ENCODE assay signal across 31 mouse cellular contexts in genomic region chr16:20703699-20704400, GRCm38 (mm10). TPM values are rescaled to one million over a fixed set of nuclear protein-coding genes. Genes with fewer than 3 reads are reported as not detected.
A peak's percentile ranks its signal among the peaks of the same experiment; 100 is the strongest.
DNase-seq lines count a peak whose midpoint lies in the region; ATAC-seq and TF ChIP-seq lines count a peak whose summit lies in the region.
"Had no signal": no experiment of that assay in that cellular context is flagged by ENCODE, and none has a peak within 500 bp of the region (broad histone marks: within the 10 kb centered on the region; RNA-seq: fewer than 3 reads in every experiment).

No protein-coding gene starts in this region.

- H3K9me3 ChIP-seq in erythroblast, embryonic 14.5 days (ENCODE audit: control insufficient read depth, low read length) = no peaks in the 10 kb centered on the region
- no peaks in the 10 kb centered on the region for H3K9me3 ChIP-seq in liver, embryonic 12.5 days (replicated peaks)
- H3K9me3 ChIP-seq in liver, postnatal 0 days (ENCODE audit: low read length) = no peaks in the 10 kb centered on the region
- H3K9me3 ChIP-seq: heart, embryonic 15.5 days; hindbrain, embryonic 12.5 days; intestine, embryonic 15.5 days; limb, embryonic 10.5 days; limb, embryonic 15.5 days; lung, embryonic 15.5 days; megakaryocyte, embryonic 14.5 days; midbrain, embryonic 13.5 days had no signal

- no peak for ATAC-seq in erythroblast, adult 5-6 weeks (replicated peaks; ENCODE audit: low FRiP score, poor library complexity, severe bottlenecking)
- ATAC-seq in liver, embryonic 12.5 days = peak; percentile 79
- peak; percentile 65 for ATAC-seq in liver, postnatal 0 days
- ATAC-seq: forebrain, embryonic 16.5 days; hindbrain, postnatal 0 days; intestine, embryonic 15.5 days; midbrain, embryonic 13.5 days; Patski had no signal

- intact Hi-C loops in gastrocnemius, postnatal 36 days (cut with DNase I) = no loop called here

- peaks cover 4% of the 10 kb centered on the region for H3K27me3 ChIP-seq in erythroblast, embryonic 14.5 days (ENCODE audit: control insufficient read depth)
- peaks cover 14% of the 10 kb centered on the region for H3K27me3 ChIP-seq in liver, embryonic 12.5 days (replicated peaks)
- no peaks in the 10 kb centered on the region for H3K27me3 ChIP-seq in liver, postnatal 0 days (ENCODE audit: insufficient read depth, low read length)
- H3K27me3 ChIP-seq: CH12.LX; heart, embryonic 15.5 days; hindbrain, embryonic 12.5 days; intestine, embryonic 15.5 days; limb, embryonic 15.5 days; lung, embryonic 15.5 days; midbrain, embryonic 13.5 days; Patski had no signal

- peak overlapping the region; percentile 67 for H3K9ac ChIP-seq in liver, embryonic 12.5 days
- peak overlapping the region; percentile 21; the same call in 1 of the 2 replicates for H3K9ac ChIP-seq in liver, postnatal 0 days (replicated peaks)
- H3K9ac ChIP-seq: heart, embryonic 15.5 days; intestine, embryonic 15.5 days; limb, embryonic 15.5 days; lung, embryonic 15.5 days; midbrain, embryonic 13.5 days had no signal

- peak; percentile 92 for TF ChIP-seq EP300 in liver, postnatal 0 days (IDR thresholded peaks at IDR 0.05; ENCODE audit: low read depth)

- DNase-seq in c-Kit-positive CD71-positive TER-119-negative erythroid progenitor cells, embryonic 14.5 days (ENCODE audit: low read depth) = peak; percentile 81
- DNase-seq in liver, postnatal 0 days = no peak
- no peak for DNase-seq in testis, postnatal 14 days (ENCODE audit: low spot score)
- DNase-seq in heart, adult 9 months (ENCODE audit: low spot score in 2 of 2) = no peak
- DNase-seq in gastrocnemius, postnatal 36 days = no peak
- DNase-seq: adrenal gland, postnatal 25 days; cerebellum, adult 2 months; kidney, adult 2 months; kidney, postnatal 4 days; layer of hippocampus, adult 9-11 months; lung, postnatal 36 days; right cerebral cortex, adult 18-20 months; spleen, adult 18-20 months; thymus, postnatal 4 days had no signal

- peaks cover 79% of the 10 kb centered on the region for H3K4me1 ChIP-seq in erythroblast, embryonic 14.5 days (ENCODE audit: control insufficient read depth)
- H3K4me1 ChIP-seq in liver, embryonic 12.5 days = peaks cover 74% of the 10 kb centered on the region
- H3K4me1 ChIP-seq in liver, postnatal 0 days (ENCODE audit: insufficient read depth) = peaks cover 36% of the 10 kb centered on the region

- peaks cover 57% of the 10 kb centered on the region for H3K36me3 ChIP-seq in erythroblast, embryonic 14.5 days (ENCODE audit: control insufficient read depth)
- peaks cover 40% of the 10 kb centered on the region for H3K36me3 ChIP-seq in liver, embryonic 12.5 days
- H3K36me3 ChIP-seq in liver, postnatal 0 days (replicated peaks; ENCODE audit: insufficient read depth, low read length) = peaks cover 20% of the 10 kb centered on the region
- H3K36me3 ChIP-seq: lung, embryonic 15.5 days had no signal

- H3K27ac ChIP-seq in liver, embryonic 12.5 days = peak overlapping the region; percentile 94
- peak overlapping the region; percentile 78 for H3K27ac ChIP-seq in liver, postnatal 0 days (ENCODE audit: low read depth)
- H3K27ac ChIP-seq: heart, embryonic 15.5 days; hindbrain, embryonic 12.5 days; intestine, embryonic 15.5 days; limb, embryonic 10.5 days; limb, embryonic 15.5 days; lung, embryonic 15.5 days; midbrain, embryonic 13.5 days had no signal

- H3K4me2 ChIP-seq in liver, embryonic 12.5 days = peak overlapping the region; percentile 65
- peak overlapping the region; percentile 42 for H3K4me2 ChIP-seq in liver, postnatal 0 days (ENCODE audit: low read depth, low read length)
- H3K4me2 ChIP-seq: heart, embryonic 15.5 days; hindbrain, embryonic 12.5 days; intestine, embryonic 15.5 days; limb, embryonic 15.5 days; lung, embryonic 15.5 days; midbrain, embryonic 13.5 days had no signal

- peak overlapping the region; percentile 50 for H3K4me3 ChIP-seq in erythroblast, embryonic 14.5 days (replicated peaks)
- H3K4me3 ChIP-seq in liver, embryonic 12.5 days = peak overlapping the region; percentile 29
- no peak overlapping the region for H3K4me3 ChIP-seq in liver, postnatal 0 days (ENCODE audit: low read depth, low read length)
- H3K4me3 ChIP-seq: heart, embryonic 15.5 days; hindbrain, embryonic 12.5 days; intestine, embryonic 15.5 days; limb, embryonic 10.5 days; limb, embryonic 15.5 days; lung, embryonic 15.5 days; megakaryocyte, embryonic 14.5 days; midbrain, embryonic 13.5 days had no signal

- no peak for TF ChIP-seq CTCF in liver, postnatal 0 days (IDR thresholded peaks at IDR 0.05; ENCODE audit: low read depth)

- WGBS in liver, embryonic 12.5 days (ENCODE audit: insufficient replicate concordance) = 36% methylated on average over 6 of the region's 6 CpGs
- 49% methylated on average over 6 of the region's 6 CpGs for WGBS in liver, postnatal 0 days (ENCODE audit: insufficient replicate concordance)

RNA-seq across cellular contexts. Expression of gene Fam131a, which starts 10.8 kb away (rescaled TPM):
- polyA plus RNA-seq in erythroblast, embryonic 14.5 days (2012) = 0.26 and 0.29 TPM in 2 replicates
- total RNA-seq in erythroblast, adult 5-6 weeks (2015; ENCODE audit: low replicate concordance) = not detected in 2 replicates
- total RNA-seq in erythroblast, adult 5-6 weeks (2017; ENCODE audit: low replicate concordance) = 0.26 and 0.70 TPM in 2 replicates
- polyA plus RNA-seq in liver, embryonic 12.5 days (2016; fragmentation: Nextera tagmentation; extraction: Ambion mirVana) = 2.1 and 2.6 TPM in 2 replicates
- 0.88 and 1.4 TPM in 2 replicates for polyA plus RNA-seq in liver, postnatal 0 days (2015; fragmentation: Nextera tagmentation; extraction: Ambion mirVana)
- total RNA-seq in gastrocnemius, postnatal 36 days (2021) = 10 to 100 TPM; 50.1 to 79.3 TPM
- total RNA-seq: neutrophil, adult 5-6 weeks had no signal

RNA-seq across cellular contexts. Expression of gene Polr2h, which starts 13.6 kb away (rescaled TPM):
- 0.25 TPM in 1 of 2 replicates, not detected in the other for polyA plus RNA-seq in erythroblast, embryonic 14.5 days (2012)
- total RNA-seq in erythroblast, adult 5-6 weeks (2015; ENCODE audit: low replicate concordance) = 7.9 and 15.9 TPM in 2 replicates
- total RNA-seq in erythroblast, adult 5-6 weeks (2017; ENCODE audit: low replicate concordance) = 4.0 and 4.3 TPM in 2 replicates
- polyA plus RNA-seq in liver, embryonic 12.5 days (2016; fragmentation: Nextera tagmentation; extraction: Ambion mirVana) = 66.1 and 68.4 TPM in 2 replicates
- polyA plus RNA-seq in liver, postnatal 0 days (2015; fragmentation: Nextera tagmentation; extraction: Ambion mirVana) = 25.1 and 27.5 TPM in 2 replicates
- 1 to 10 TPM; 7.7 to 9.3 TPM for total RNA-seq in gastrocnemius, postnatal 36 days (2021)

RNA-seq across cellular contexts. Expression of gene Clcn2, which starts 13.7 kb away (rescaled TPM):
- 1.8 and 3.3 TPM in 2 replicates for polyA plus RNA-seq in erythroblast, embryonic 14.5 days (2012)
- total RNA-seq in erythroblast, adult 5-6 weeks (2015; ENCODE audit: low replicate concordance) = 1.7 and 5.0 TPM in 2 replicates
- total RNA-seq in erythroblast, adult 5-6 weeks (2017; ENCODE audit: low replicate concordance) = 3.3 and 8.9 TPM in 2 replicates
- polyA plus RNA-seq in liver, embryonic 12.5 days (2016; fragmentation: Nextera tagmentation; extraction: Ambion mirVana) = 14.0 and 14.5 TPM in 2 replicates
- 3.6 and 4.7 TPM in 2 replicates for polyA plus RNA-seq in liver, postnatal 0 days (2015; fragmentation: Nextera tagmentation; extraction: Ambion mirVana)
- total RNA-seq in gastrocnemius, postnatal 36 days (2021) = 1 to 10 TPM in 1 of 2 experiments, under 1 TPM in 1; 0.99 to 1.0 TPM
- total RNA-seq: monocyte, adult 5-6 weeks had no signal

RNA-seq across cellular contexts. Expression of gene Chrd, which starts 29.1 kb away (rescaled TPM):
- polyA plus RNA-seq in erythroblast, embryonic 14.5 days (2012) = not detected in 2 replicates
- not detected in 2 replicates for total RNA-seq in erythroblast, adult 5-6 weeks (2015; ENCODE audit: low replicate concordance)
- not detected in 2 replicates for total RNA-seq in erythroblast, adult 5-6 weeks (2017; ENCODE audit: low replicate concordance)
- polyA plus RNA-seq in liver, embryonic 12.5 days (2016; fragmentation: Nextera tagmentation; extraction: Ambion mirVana) = 0.54 and 0.96 TPM in 2 replicates
- 0.34 and 0.45 TPM in 2 replicates for polyA plus RNA-seq in liver, postnatal 0 days (2015; fragmentation: Nextera tagmentation; extraction: Ambion mirVana)
- total RNA-seq in gastrocnemius, postnatal 36 days (2021) = 1 to 10 TPM; 2.3 to 3.0 TPM
- total RNA-seq: CH12.LX; monocyte, adult 5-6 weeks; neutrophil, adult 5-6 weeks had no signal

RNA-seq across cellular contexts. Expression of gene Thpo, which starts 30.5 kb away (rescaled TPM):
- not detected in 2 replicates for polyA plus RNA-seq in erythroblast, embryonic 14.5 days (2012)
- total RNA-seq in erythroblast, adult 5-6 weeks (2015; ENCODE audit: low replicate concordance) = not detected in 2 replicates
- total RNA-seq in erythroblast, adult 5-6 weeks (2017; ENCODE audit: low replicate concordance) = not detected in 2 replicates
- 2.7 and 2.8 TPM in 2 replicates for polyA plus RNA-seq in liver, embryonic 12.5 days (2016; fragmentation: Nextera tagmentation; extraction: Ambion mirVana)
- 8.6 and 8.9 TPM in 2 replicates for polyA plus RNA-seq in liver, postnatal 0 days (2015; fragmentation: Nextera tagmentation; extraction: Ambion mirVana)
- total RNA-seq in gastrocnemius, postnatal 36 days (2021) = 1 to 10 TPM; 3.6 to 4.0 TPM
- total RNA-seq: monocyte, adult 5-6 weeks; neutrophil, adult 5-6 weeks had no signal

Comparison
In these comparisons a context has a peak if more than half of its experiments do, and no peak if none do; other contexts are left out.
1. RNA of gene Polr2h, which starts 13.6 kb away (polyA plus RNA-seq): 66.1 to 68.4 TPM in liver, embryonic 12.5 days and 25.1 to 27.5 TPM in liver, postnatal 0 days; 0.25 TPM in erythroblast, embryonic 14.5 days; every median in the first group is over 10 times any median in the second.